9 mouse cellular contexts compared by ENCODE assay signal in genomic region chr16:10951581-10951980, GRCm38 (mm10).
DNase-seq lines count a peak whose midpoint lies in the region; ATAC-seq and TF ChIP-seq lines count a peak whose summit lies in the region.
"Had no signal": no experiment of that assay in that cellular context is flagged by ENCODE, and none has a peak within 500 bp of the region (broad histone marks: within the 10 kb centered on the region; RNA-seq: fewer than 3 reads in every experiment).

No protein-coding gene starts in this region.

- no peak overlapping the region for H3K9ac ChIP-seq in heart, adult 2 months (ENCODE audit: low read depth, low read length)
- no peak overlapping the region for H3K9ac ChIP-seq in midbrain, embryonic 14.5 days (replicated peaks; ENCODE audit: low read length)

- H3K27ac ChIP-seq in heart, adult 2 months = no peak overlapping the region
- H3K27ac ChIP-seq in midbrain, embryonic 14.5 days (replicated peaks; ENCODE audit: low read depth, low read length) = no peak overlapping the region
- H3K27ac ChIP-seq: macrophage had no signal

- 0 out of 2 replicates have a peak, but pooled peaks have one; percentile 21 for TF ChIP-seq EP300 in heart, adult 2 months (IDR thresholded peaks at IDR 0.05; ENCODE audit: insufficient read depth, low read depth, low read length)

- no peak for TF ChIP-seq POLR2A in heart, adult 2 months (IDR thresholded peaks at IDR 0.05; ENCODE audit: insufficient read depth, low read depth, low read length)

- no peaks in the 10 kb centered on the region for H3K4me1 ChIP-seq in heart, adult 2 months (ENCODE audit: control insufficient read depth, insufficient read depth, low read length)
- H3K4me1 ChIP-seq in midbrain, embryonic 14.5 days (ENCODE audit: control insufficient read depth, insufficient read depth, low read length) = peaks cover 2% of the 10 kb centered on the region; the same call in 1 of the 2 replicates

- H3K79me2 ChIP-seq in heart, adult 2 months (replicated peaks; ENCODE audit: control insufficient read depth, insufficient read depth, low read length) = no peaks in the 10 kb centered on the region

- H3K27me3 ChIP-seq in heart, adult 2 months (ENCODE audit: control insufficient read depth, insufficient read depth, low read length) = no peaks in the 10 kb centered on the region
- no peaks in the 10 kb centered on the region for H3K27me3 ChIP-seq in midbrain, embryonic 14.5 days (ENCODE audit: control insufficient read depth, insufficient read depth, low read length)

- no peak overlapping the region for H3K4me2 ChIP-seq in midbrain, embryonic 14.5 days (ENCODE audit: low read length)

- H3K9me3 ChIP-seq in midbrain, embryonic 14.5 days (ENCODE audit: control insufficient read depth, low read length) = no peaks in the 10 kb centered on the region

- peak; percentile 50 to 65 for DNase-seq in heart, adult 2 months
- no peak for DNase-seq in heart, postnatal 25 days (ENCODE audit: low spot score)
- peak; percentile 43 for DNase-seq in urinary bladder, postnatal 25 days (ENCODE audit: low spot score)
- DNase-seq in urinary bladder, adult 2 months (ENCODE audit: low spot score) = no peak
- DNase-seq in heart, adult 9 months (ENCODE audit: low spot score in 2 of 2) = peak; percentile 30 to 33
- DNase-seq in lung, postnatal 10 days = peak; percentile 74
- no peak for DNase-seq in midbrain, embryonic 14.5 days
- no peak for DNase-seq in thymus, postnatal 25 days

- peak; percentile 75 for TF ChIP-seq CTCF in heart, adult 2 months (IDR thresholded peaks at IDR 0.05)

- 19% methylated on average over 3 of the region's 3 CpGs for WGBS in heart, adult 2 months
- WGBS in midbrain, embryonic 14.5 days = 10% methylated on average over 3 of the region's 3 CpGs

- ATAC-seq in midbrain, embryonic 14.5 days (ENCODE audit: low FRiP score, low TSS enrichment) = no peak

- no peak overlapping the region for H3K4me3 ChIP-seq in heart, adult 2 months
- no peak overlapping the region for H3K4me3 ChIP-seq in midbrain, embryonic 14.5 days (replicated peaks; ENCODE audit: low read depth, low read length)

- no peaks in the 10 kb centered on the region for H3K36me3 ChIP-seq in heart, adult 2 months (ENCODE audit: control insufficient read depth, insufficient read depth, low read length)
- H3K36me3 ChIP-seq in midbrain, embryonic 14.5 days (ENCODE audit: control insufficient read depth, insufficient read depth, low read length) = no peaks in the 10 kb centered on the region

- intact Hi-C loops in heart, adult 2 months (cut with DNase I) = loop anchor here (2.0 kb wide), 1 partner anchor 83 kb away; no protein-coding TSS in a partner anchor
- intact Hi-C loops in heart, postnatal 25 days (cut with DNase I) = loop anchor here (5.0 kb wide), 2 partner anchors 79 to 81 kb away; no protein-coding TSS in a partner anchor

Comparison
In these comparisons a context has a peak if more than half of its experiments do, and no peak if none do; other contexts are left out.
1. DNase-seq: peak in heart, adult 2 months (2 of 2), urinary bladder, postnatal 25 days (single experiment), heart, adult 9 months (2 of 2) and lung, postnatal 10 days (single experiment); none in heart, postnatal 25 days (single experiment), urinary bladder, adult 2 months (single experiment), midbrain, embryonic 14.5 days (single experiment) and thymus, postnatal 25 days (single experiment).